Mouse (Mus musculus) NIH3T3 (cell line): ENCODE results near the gene Mtmr14.

Source experiments
- DNase-seq: peaks from one replicate; pipeline ENCODE4 v3.0.0-alpha.2; 2012; ENCODE audit warnings: low read depth

The Mtmr14 gene

DNA sequence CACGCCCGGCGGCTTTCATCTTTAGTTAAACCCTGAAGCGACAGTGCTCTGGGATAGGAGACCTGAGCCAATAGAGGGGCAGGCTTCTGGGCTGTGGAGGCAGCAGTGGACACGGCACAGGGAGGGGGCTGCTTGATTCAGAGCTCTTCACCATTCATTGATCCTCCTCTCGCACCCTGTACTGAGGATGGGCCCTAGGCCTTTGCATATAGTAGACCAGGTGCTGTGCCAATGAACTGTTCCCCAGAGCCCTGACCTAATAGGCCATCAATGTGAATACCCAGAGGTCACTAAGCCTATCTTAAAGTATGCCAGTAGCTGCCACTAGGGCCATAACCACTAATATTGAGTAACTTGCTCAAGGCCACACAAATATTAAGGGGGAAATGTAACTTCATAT, 44.0 kb downstream of the Mtmr14 start:
- no peak for DNase-seq

DNA sequence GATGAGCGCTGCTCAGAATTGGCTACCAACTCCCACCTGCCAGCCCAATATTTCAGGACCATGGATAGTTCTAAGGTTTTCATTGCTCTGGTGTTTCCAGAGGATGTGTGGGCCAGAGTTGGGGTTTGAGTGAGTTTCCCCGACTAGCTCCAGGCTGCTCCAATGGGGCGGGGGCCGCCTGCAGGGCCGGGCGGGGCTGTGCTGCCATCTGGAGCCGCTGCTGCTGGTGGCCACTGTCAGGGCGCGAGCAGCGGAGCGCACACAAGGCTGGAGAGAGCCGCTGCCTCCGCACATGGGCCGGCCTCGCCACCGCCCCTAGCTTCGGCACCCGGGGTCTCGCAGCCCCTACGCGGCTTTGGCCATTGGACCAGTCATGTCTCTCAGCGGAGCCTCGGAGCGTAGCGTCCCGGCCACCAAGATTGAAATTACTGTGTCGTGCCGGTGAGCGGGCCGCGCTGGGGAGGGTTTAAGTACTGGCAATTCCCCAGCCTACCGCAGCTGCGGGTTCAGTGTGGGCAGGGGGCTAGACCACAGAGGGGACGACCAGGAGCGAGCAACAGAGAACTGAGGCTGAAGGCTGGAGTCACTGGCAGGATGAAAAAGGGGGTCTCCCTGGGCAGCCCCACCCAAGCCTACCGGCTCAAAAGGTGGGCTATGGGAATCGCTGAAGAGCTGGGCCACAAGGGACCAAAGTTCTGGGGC, 44.6 kb downstream of the Mtmr14 start, which contains the start of gene Cpne9:
Cpne9 (plus strand) TSS at position 207 of the 702 bp plus-strand sequence.
- DNase-seq = peak; percentile 59

DNA sequence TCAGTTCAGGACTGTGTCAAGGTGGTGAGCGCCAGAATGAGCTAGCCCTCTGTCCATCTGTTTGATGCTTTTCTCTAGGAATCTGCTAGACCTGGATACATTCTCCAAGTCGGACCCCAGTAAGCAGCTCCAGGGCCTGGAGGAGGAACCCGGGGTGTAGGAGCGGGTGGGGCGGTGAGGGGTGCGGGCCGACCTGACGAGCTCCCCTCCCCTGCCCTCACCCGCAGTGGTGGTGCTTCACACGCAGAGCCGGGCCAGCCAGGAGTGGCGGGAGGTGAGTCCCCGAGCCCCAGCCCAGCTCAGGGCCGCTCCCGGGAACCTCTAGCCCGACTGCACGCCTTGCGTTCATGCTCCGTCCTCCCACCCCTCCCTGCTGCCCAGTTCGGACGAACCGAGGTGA, 45.3 kb downstream of the Mtmr14 start:
- no peak for DNase-seq

DNA sequence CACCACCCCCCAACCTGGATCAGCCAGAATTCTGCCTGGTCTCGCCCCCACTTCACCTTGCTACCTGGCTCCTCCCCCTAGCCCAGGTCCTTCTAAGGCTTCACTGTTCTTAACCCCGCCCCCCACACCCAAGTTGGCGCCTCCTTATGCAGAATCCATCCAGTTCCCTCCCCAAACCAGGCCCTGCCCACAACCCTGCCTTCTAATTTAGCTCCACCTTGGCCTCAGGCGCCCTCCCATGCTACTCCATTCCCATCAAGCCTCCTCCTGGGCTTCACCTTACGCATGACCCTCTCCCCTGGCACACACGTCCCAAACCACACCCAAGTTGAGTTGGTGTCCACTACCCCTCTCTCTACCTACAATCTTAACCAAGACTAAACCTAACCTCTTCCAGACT, 45.9 kb downstream of the Mtmr14 start:
- no peak for DNase-seq

DNA sequence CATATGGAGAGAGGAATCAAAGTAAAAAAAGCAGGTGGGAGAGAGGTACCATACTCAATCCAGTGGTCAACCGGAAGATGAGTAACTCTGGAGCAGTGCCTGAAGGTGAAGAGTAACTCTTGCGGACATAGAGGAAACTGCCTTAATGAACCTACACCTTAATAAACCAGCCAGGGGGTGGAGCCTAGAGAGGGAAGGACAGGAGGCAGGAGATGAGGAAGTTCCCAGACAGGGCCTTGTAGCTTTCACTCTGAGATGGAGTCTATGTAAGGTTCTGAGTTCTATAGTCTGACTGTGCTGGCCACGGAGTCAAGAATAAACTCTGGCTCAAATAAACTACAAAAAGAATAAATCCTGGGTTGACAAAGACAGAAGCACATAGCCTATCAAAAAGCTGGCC, 47.3 kb downstream of the Mtmr14 start:
- DNase-seq = no peak

DNA sequence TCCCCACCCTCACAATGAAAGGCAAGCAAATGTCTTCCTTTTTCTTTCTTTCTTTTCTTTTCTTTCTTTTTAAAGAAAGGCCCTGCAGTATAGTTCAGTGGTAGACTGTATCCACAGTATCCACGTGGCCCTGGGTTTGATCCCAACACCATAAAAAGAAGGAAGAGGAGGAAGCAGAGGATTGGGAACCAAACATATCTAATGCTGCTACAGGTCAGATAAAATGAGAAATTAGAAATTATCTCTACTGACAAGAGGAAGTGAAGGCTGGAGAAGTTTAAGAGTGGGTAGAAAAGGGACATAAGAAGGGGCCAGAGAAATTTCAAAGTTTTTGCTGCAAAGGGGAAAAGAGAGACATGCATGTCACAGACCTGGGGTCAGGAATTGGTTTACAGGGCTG, 48.7 kb downstream of the Mtmr14 start:
- DNase-seq = no peak

DNA sequence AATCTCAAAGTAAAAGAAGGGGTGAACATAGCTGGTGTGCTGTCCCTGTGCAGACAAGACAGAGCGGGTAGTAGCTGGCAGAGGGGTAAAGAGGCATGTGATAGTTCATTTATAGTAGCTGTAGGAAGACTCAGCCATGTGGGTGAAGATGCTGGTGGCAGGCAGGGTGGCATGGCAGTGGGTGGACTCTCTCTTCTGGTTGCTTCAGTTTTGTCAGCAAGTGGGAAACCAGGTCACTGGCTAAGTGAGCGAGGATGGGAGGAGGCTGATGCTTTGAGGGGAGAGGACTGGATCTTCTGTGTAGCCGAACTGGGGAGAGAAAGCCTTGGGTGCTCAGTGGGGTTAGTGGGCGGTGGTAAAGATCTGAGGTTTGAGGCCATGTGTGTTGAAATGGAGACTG, 49.6 kb downstream of the Mtmr14 start:
- DNase-seq = no peak

DNA sequence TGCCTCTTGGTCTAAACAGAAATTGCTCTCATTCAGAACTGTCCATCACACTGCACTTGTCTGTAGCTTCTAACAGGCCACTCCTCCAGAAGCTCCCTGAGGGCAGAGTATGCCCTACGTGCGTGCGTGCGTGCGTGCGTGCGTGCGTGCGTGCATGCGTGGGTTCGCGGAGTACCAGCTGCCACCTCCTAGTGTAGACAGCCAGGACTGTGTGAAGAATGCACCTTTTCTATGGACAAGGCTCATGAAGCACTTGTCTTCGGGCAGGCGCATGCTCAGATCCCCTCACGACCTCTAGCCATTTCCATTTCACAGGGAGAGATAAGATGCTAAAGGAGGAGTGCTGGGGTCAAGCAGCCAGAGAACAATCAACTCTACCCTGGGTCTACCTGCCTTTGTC, 51.7 kb downstream of the Mtmr14 start:
- DNase-seq = no peak

DNA sequence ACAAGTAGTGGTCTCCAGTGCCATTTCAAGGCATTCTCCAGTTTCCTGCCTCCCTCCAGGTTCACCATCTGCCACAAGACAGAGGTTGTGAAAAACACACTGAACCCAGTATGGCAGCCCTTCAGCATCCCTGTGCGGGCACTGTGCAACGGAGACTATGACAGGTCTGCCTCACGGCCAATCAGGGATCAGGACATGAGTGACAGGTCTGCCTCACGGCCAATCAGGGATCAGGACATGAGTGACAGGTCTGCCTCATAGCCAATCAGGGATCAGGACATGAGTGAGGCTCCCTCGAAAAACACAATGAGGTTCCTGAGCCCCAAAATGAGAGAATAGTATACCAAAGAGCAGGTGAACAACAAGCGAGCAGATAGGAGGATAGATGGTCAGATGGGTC, 52.7 kb downstream of the Mtmr14 start:
- DNase-seq = no peak

DNA sequence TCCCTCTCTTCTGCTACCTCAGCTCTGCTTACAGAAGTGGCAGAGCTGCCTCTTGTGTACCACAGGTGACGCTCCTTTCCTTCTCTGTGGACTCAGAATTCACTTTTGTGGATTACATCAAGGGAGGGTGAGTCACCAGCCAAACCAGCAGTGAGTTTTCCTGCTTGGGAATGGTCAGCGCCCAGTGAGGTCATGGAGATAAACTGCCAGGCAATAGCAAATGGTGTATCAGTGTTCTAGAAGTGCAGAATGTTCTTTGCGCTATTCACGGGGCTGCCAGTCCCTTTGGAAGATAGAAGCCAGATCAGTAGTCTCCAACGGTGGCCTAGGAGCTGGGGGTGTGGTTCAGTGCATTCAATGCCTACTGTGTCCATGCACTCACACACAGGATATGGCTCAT, 55.3 kb downstream of the Mtmr14 start:
- peak; percentile 70 for DNase-seq

DNA sequence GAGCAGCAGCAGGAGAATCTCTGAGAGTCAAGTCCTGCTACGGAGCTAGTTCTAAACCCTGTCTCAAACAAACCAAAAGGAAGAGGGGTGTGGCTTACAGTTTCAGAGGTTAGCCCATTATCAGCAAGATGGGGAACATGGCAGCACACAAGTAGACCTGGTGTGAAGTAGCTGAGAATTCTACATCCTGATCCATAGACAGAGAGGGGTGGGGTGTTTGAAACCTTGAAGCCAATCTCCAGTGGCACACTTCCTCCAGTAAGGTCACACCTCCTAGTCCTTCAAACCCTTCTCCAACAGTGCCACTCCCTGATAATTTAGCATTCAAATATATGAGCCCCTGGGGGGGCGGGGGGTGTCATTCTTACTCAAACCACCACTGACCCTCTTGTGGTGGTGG, 58.4 kb downstream of the Mtmr14 start:
- no peak for DNase-seq

DNA sequence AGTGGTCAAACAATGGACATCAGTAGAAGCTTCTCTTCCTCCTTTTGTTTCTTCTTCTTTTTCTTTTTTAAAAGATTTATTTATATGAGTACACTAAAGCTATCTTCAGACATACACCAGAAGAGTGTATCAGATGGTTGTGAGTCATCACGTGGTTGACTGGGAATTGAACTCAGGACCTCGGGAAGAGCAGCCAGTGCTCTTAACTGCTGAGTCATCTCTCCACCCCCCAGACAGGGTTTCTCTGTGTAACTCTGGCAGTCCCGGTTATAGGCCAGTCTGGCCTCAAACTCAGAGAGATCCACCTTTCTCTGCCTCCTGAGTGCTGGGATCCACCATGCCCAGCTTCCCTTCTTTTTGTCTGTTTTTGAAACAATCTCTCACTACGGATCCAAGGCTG, 59.0 kb downstream of the Mtmr14 start:
- DNase-seq = peak; percentile 83

DNA sequence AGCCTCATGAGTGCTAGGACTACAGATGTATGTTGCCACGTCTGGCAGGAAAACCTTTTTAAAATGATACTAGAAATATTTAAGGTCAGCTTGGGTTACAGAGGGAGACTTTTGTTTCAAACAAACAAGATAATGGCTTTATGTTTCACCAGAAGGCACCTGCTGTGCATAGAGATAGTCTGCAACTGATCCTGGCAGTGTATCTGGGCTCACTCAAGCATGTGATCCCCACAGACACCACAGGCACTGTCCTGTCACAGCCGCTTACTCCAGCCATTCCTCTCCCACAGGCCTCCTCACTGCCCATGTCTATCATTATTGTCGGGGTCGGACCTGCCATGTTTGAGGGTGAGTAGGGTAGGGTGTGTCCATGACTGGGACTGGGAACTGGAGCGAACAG, 63.7 kb downstream of the Mtmr14 start:
- DNase-seq = no peak

DNA sequence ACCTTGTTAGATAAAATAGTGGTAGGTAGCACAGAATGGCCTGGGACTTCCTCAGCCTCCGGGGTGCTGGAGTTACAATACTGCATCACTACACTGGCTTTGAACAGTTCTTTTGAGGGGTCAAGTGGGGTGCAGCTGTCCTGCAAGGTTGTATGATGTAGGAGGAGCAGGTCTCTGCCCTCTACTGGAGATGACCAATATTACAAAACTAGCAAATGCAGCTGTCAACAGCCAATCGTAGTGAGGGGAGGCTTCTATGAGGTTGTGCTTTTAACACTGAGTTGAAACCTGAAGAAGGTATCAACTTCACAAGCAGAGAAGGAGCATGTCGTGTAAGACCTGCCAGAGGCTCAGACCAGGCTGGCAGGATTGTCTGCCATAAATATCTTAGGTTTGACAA, 64.6 kb downstream of the Mtmr14 start:
- DNase-seq = peak; percentile 82

DNA sequence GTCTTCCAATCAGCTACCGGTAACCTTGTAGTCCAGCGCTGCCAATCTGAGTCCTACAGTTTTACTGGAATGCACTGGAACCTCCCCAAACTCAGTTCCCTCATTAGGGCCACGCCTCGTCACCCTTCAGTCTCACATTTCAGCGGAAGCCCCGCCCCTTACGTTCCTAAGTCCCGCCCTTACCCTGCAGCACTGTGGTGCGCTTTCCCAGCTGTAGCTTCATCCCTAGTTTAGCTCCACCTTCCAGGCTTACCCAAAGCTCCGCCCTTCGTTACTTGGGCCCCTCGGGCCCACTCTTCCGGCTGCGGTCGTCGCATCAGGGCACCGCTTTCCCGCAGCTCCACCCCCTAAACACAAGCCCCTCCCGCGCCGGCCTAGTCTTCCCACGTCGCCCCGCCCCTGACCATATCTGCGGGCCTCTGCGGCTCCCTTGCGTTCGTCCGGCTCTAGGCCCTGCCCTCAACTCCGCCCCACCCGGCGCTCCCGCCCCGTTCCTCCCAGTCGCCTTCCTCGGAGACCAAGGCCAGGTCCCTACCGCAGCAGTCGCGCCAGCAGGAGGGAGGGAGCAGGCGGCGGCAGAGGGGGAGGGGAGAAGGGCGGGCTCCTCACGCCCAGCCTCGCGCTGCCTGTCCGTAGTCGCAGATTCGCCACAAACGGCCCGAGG, 68.8 kb downstream of the Mtmr14 start:
- peak; percentile 100 for DNase-seq

DNA sequence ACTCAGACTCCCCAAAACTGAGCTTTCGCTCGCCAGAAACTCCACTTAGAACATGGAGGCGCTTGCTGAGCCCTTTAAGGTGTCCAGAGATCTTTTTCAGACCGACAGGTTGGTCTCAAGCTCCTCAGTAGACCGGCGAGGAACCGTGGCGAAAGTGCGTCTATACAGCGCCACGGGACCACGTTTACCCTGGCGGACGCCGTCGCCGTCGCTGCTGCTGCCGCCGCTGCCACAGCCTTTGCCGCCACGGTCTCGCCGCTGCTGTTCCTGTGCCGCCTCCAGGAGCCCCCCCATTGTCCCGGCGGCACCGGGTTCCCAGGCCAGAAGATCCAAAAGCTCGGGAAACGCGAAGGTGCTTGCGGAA, 69.3 kb downstream of the Mtmr14 start, which contains the start of gene Brpf1:
Brpf1 (plus strand) TSS at position 152 of the 364 bp plus-strand sequence.
- DNase-seq = no peak

DNA sequence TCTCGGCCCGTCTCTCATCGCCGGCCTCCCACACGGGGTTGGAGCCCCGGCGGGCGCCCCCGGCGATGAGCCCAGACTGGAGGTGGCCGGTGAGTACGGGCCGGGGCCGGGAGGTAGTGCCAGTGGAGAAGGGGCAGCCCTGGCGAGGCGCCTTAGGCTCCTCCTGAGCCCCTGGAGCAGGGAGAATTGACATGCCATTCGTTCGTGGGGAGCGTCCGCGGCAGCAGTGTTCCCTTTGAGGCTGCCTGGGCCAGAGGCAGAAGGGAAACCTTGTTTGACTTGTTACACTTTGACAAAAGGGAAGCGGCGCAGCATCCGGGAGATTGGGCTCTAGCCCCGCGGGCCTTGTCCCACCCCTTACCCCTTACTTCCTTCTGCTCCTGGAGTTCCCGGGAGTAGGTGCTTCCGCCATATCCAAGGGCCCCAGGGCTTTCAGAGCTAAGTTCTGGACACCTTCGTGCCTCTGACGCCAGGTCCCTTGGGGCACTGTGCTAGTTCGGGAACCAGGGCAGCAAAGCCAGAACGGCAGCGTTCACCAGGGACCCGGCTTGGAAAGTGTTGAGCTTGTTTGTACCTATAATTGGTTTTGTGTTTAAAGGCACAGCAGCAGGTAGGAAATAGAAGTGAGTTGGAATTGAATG, 70.0 kb downstream of the Mtmr14 start:
- peak; percentile 50 for DNase-seq

DNA sequence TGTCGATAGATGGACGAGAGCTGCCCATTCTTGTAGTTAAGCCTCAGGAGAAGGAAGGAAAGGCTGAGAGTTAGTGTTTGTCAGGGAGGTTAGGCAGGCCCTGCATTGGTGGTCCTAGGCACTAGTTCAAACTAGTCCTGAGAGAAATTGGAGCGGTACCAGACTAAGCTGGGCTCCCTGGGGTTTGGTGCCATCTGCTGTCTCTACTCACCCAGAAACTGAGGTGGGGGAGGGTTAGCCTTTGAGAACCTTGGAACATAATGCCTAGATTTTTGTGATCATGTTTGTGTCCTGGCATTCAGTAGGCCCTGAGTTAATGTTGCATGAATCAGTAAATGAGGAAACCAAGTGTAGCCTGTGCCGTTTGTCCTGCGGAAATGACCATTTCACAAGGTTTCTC, 70.5 kb downstream of the Mtmr14 start:
- peak; percentile 82 for DNase-seq

DNA sequence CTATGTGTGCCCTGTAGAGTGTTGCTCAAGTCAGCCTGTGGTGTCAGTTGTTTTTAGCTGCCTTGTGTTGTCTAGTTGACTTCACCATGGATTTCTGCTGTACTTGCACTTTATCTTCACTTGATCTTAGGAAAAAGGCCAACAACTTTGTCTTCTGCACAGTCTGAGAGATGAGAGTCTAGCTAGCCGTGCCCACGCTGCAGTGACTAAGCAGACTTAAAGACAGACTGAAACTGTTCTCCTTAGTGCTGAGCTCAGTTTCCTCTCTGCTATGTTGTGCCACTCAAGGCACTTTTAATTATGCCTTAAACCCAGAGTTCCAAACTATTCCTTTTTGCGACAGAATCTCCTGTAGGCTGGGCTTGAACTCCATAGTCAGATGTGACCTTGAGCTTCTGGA, 78.3 kb downstream of the Mtmr14 start:
- DNase-seq = no peak

DNA sequence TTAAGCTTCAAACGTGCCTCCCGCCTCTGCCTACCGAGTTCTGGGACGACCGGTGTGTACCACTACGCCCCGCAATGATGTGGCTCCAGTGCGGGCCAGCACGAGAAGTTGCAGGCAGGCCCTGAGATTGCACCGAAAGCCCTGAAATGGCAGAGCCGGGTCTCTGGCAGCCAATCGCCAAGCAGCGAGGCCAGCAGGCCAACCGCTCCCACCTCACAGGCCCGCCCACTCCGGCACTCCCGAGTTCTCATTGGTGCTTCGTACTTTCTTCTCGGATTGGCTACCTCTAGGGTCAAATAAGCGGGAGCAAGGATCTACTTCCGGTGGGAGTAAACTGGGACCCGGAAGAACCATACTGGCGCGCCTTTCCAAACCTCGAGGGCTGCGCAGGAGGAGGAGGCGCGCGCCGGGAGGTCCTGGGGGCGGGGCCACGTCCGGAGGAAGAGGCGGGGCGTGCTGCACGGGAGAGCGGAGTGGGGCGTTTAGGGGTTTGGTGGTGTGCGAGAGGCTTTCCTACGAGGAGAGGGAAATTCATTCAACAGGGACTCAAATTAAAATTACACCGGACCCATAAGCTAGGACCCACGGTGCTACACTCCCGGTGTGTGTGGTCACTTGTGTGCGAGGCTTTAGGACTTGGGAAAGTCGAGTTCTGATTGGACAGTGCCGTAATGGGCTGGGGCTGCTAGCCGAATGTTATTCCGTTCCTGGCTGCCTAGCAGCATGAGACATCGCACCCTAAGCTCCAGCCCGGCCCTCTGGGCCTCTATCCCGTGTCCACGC, 89.1 kb downstream of the Mtmr14 start, which contains the start of gene Ogg1:
Ogg1 (plus strand) TSS at position 440 of the 783 bp plus-strand sequence.
- DNase-seq = peak; percentile 98

DNA sequence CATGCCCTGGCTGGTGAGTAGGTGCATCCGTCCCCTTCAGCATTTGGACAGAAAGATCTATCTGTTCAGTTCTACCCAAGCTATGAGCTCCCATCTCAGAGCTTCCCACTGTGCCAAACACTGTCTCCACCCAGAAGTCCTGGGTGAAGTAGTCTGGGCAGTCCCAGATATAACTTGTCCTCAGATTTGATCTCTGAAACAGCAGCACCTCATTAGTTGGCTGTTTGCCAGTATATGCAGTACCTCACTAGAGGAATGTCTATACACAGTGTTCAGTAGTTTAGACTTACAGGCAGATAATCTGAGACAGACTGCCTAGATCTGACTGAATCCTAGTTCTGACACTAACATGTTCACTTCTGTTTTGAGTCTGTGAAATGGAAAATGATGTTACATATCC, 91.8 kb downstream of the Mtmr14 start:
- DNase-seq = no peak

DNA sequence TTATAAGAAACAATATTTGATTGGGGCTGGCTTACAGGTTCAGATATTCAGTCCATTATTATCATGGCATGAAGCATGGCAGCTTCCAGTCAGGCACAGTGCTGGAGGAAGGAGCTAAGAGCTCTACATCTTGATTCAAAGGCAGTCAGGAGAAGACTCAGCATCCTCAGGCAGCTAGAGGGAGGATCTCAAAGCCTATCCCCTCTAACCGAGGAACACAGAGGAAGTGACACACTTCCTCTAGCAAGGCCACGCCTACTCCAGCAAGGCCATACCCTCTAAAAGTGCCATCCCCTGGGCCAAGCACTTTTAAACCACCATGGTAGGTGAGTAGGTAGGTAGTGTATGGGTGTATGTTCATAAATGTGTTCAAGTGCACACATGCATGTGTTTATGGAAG, 92.9 kb downstream of the Mtmr14 start:
- no peak for DNase-seq
